Mouse (Mus musculus): Measurements from ENCODE around the gene Ttll6.
"Not testable (repeated sequence)": the region's sequence is repeated elsewhere in the genome, so short reads cannot be mapped to it uniquely, and the experiment has no call there.

The Ttll6 gene

DNA sequence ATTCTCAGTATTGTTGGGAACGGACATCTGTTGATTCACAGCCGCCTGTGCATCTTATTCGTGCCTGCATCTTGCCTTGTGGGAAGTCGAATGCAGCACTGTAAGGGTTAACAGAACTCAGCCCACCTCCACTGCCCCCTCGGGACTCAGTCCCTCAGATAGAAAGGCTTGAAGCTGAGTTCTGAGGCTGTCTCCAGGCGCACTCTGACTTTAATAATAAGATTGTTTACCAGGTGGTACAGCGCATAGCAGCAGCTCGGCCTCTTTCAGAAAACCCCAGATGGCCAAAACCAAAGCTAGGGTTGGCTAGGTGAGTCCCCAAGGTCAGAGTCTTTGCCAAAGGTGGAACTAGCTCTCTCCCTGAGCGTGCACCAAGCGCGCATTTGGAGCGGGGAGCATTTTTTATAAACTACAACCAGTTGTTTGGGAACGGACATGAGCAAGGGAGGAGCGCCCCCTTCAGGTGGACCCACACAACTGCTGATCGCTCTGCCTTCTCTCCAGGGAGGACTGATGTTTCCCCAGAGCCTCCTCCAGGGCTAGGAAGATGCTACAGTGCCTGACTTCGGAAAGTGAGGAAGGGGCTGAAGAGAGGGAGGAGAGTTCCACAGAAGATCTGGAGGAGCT, at the start of gene Ttll6:
Gene Ttll6 (plus strand): TSS at position 548 of the 627 bp plus-strand sequence.
- DNase-seq = peak; percentile 6

DNA sequence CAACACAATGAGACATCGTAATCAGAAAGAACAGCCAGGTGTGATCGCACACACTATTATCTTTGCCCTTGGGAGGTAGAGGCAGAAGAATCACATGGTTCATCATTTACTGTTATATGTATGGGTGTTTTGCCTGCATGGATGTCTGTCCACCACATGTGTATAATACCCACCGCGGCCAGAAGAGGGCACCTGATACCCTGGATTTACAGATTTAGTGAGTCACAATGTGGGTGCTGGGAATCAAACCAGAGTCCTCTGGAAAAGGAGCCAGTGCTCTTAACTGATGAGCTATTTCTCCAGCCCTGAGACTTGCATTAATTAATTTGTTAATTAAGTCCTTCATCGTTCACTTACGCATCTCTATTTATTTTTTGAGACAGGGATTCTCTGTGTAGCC, 45.6 kb upstream of the Ttll6 start:
- DNase-seq = no peak

DNA sequence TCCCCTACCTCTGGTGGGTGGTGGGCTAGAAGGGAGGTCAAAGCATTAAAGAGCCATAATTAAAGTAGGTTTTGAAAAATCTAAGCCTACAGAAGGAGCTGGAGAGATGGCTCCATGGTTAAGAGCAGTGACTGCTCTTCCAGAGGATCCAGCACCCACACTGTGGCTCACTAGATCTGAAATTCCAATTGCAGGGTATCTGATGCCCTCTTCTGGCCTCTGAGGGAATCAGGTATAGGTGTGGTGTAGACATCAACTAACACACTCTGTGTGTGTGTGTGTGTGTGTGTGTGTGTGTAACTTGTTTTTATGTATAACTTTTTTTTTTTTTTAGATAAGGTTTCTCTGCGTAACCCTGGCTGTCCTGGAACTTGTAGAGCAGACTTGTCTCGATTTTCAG, 42.5 kb upstream of the Ttll6 start:
- no peak for DNase-seq

DNA sequence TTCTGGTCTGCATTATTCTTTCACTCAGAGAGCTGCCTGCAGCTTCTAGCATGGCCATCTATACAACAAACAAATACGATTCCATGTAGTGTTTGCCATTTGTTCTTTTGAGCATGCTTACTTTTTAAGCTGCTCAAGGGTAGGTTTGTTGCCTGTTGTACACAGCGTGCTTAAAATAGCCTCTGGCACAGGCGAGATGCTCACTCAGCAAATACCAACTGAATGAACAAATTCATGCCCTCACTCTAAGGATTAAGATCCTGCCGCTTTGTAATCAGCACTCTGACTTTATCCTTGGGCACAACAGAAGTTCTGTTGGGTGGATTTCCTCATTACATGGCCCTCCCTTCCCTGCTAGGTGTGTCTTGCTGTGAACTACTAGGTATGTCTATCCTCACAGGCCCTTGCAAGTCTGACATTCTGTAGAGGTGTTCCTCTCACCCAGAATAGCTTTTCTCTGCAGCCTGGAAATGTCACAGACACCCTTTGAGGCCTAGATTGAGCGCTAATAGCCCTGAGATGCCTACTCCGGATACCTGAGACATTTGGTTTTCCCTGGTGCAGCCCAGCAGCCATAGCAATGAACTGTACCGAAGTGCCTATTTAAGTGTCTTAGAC, 40.8 kb upstream of the Ttll6 start:
- no peak for DNase-seq

DNA sequence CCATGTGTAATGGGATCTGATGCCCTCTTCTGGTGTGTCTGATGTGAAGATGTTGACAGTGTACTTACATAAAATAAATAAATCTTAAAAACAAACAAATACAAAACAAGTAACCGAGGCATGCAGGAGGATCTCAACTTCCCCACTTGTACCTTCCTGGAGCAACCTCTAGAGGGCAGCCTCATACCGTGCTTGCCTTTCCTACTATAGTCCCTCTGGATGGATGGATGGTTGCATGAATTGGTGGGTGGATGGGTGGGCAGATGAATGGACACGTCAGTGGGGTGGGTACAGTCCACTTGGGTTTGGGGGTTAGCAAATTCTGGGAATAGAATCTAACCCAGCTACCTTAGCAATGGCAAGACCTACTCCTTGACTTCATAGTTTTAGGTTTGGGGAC, 40.2 kb upstream of the Ttll6 start:
- DNase-seq = no peak

DNA sequence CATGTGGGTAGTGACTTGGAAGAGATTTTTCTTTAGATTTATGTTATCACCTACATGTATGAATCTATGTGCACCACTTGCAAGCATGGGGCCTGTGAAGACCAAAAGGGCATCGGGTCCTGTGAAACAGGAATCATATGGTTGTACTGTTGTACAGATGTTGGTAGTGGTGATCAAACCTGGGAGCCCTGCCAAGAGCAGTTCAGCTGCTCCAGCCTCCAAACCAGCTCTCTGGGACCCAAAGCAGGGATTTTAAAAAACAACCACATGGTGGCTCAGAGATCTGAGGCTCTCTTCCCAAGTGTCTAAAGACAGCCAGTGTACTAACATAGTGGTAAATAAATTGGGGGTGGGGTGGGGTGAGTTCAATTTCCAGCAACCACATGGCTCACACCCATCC, 25.2 kb upstream of the Ttll6 start:
- no peak for DNase-seq

- DNase-seq = not testable (repeated sequence)
Measured at GRCm38 (mm10) chr11:96110950-96111349, 22.6 kb upstream of the Ttll6 start.

DNA sequence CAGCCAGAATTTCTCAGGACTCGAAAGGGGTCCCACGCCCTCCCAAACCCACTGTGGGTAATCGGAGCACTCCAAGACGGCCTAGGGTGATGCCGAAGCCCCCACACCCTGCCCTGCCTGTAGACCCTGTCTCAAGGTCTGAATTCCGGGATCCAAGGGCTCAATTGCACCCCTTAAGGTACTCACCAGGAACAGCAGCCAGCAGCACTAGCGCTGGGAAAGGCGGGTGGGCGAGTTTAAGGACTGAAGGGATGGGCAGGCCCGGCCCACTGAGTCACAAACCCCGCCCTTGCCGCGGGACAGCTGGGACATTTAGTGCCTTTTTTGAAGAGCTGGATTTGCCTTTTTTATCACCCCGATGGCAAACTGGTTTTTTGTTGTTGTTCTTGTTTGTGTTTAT, 21.8 kb upstream of the Ttll6 start, which contains the start of gene Calcoco2:
Gene Calcoco2 (minus strand): TSS at position 214 of the 400 bp plus-strand sequence.
- no peak for DNase-seq

DNA sequence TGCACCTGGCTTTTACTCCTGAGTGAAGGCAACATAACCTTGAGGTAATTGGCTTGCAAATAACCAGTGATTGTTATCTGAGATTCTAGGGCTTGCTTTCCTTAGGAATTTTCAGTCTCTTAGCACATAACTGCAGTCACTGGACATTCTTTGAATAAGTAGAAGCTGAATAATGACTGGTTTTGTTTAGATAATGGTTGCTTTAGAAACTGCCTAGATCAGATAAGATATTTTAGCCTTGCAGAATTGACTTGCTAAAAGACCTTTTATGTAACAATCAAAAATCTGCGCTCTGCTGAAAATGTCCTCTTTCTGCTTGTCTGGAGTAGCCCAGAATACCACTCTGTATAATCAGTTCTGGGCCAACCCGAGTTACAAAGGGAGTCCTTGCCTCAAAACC, 19.5 kb upstream of the Ttll6 start:
- no peak for DNase-seq

DNA sequence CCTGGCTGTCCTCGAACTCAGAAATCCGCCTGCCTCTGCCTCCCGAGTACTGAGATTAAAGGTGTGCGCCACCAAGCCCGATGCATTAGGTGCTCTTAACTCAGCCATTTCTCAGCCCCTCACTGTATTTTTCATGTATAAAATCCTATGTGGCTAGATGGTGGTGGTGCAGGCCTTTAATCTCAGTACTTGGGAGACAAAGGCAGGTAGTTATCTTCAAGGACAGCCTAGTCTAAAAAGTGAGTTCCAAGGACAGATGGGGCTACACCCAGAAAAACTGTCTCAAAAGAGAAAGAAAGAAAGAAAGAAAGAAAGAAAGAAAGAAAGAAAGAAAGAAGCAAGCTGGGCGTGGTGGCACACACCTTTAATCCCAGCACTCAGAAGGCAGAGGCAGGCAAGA, 18.2 kb upstream of the Ttll6 start:
- DNase-seq = no peak

GRCm38 (mm10) chr11:96116116-96116515, 17.5 kb upstream of the Ttll6 start:
- DNase-seq = no peak

DNA sequence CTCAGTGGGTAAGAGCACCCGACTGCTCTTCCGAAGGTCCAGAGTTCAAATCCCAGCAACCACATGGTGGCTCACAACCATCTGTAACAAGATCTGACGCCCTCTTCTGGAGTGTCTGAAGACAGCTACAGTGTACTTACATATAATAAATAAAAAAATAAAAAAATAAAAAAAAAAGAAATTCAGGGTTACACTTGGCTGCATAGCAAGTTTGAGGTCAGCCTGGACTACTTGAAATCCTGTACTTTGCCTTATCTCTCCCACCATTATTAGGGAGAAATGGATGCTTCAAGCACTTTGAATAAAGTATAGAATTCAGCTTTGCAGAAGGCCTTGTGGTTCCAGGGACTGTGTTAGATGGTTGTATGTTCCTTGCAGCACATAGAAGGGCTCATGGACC, 16.7 kb upstream of the Ttll6 start:
- not testable (repeated sequence) for DNase-seq

DNA sequence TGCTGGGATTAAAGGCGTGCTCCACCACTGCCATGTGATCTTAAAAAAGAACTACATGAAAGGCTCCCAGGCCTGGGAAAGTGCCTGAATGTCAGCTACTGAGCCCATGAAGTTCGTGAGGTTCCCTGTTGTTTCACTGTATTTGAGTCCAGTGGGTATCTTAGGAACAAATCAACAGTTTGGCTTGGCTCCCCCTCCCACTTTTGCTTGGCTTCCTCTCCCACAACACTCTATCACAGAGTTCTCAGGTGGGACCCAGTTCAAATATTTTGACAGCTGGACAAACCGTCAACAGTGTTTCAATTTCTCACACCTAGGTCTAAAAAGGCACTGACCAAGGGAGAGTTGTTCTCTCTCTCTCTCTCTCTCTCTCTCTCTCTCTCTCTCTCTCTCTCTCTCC, 14.2 kb upstream of the Ttll6 start:
- no peak for DNase-seq

DNA sequence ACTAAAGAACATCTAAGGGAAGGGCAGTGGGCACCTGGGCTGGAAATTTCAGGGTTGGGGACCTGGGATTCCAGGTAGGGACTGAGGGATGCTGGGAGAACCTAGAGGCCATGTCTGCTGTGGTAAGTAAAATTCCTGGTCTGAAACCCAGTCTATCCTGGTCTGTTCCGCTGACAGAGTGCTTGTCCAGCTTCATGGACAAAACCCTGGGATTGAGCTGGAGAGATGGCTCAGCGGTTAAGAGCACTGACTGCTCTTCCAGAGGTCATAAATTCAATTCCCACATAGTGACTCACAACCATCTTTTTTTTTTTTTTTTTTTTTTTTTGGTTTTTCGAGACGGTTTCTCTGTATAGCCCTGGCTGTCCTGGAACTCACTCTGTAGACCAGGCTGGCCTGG, 10.8 kb upstream of the Ttll6 start:
- not testable (repeated sequence) for DNase-seq

DNA sequence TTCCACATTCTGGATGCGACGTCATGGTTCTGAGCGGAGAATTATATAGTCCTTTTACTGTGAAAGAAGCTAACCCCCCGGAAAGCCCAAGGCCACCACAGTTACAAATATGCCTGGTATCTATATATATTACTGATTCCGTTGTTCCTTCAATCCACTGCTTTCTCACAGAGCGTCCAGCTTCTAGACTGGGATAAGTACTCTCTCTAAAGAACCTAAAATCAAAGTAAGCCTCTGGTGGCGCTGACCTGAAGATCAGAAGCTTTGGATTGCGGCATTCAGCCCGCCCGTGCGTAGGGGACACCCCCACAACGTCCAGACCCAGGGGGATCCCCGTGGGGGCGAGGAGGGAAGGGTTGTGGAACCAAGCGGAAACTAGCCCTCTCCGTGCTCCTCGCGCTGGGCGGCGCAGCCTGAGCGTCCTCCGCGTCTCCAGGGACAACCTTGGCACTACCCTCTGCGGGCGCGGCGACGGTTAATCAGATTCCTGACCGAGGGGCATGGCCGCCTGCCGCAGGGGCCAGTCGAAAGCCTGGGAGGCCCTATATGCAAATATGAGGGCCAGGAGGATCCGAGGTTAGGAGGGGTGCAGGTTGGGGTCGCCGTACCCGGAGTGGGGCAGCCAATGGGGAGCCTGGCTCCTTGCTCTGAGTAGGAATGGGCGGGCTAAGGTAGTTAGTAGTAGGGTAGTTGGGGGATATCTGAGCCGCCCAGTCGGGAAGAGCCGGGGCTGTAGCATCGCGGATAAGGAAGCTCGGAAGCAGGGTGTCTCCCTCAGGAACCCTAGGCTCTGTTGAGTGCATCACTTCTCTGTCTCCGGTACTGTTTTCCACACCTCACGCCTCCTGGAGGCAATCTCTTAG, 9.3 kb upstream of the Ttll6 start:
- DNase-seq = no peak

- DNase-seq = no peak
Measured at GRCm38 (mm10) chr11:96130606-96131005, 3.0 kb upstream of the Ttll6 start.

DNA sequence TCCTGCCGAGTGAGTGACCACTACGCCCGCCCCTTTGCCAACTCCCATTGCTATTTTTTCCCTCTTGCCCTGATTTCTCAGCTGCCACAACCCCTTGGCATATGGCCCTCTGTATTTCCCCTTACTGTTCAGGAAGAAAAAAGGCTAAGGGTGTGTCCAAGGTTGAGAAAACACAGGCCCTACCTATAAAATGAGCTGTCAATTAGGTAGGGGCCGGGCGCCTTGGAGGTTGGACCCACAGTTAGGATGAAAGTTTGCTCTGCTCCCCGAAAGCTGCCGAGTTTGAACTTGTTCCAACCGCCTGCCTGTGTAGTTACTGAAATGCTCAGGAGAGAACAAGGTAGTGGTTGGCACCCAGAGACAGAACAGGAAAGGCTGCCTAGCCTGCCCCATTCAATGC, 2.3 kb downstream of the Ttll6 start:
- no peak for DNase-seq

GRCm38 (mm10) chr11:96140726-96141175, 7.2 kb downstream of the Ttll6 start:
- DNase-seq = no peak

DNA sequence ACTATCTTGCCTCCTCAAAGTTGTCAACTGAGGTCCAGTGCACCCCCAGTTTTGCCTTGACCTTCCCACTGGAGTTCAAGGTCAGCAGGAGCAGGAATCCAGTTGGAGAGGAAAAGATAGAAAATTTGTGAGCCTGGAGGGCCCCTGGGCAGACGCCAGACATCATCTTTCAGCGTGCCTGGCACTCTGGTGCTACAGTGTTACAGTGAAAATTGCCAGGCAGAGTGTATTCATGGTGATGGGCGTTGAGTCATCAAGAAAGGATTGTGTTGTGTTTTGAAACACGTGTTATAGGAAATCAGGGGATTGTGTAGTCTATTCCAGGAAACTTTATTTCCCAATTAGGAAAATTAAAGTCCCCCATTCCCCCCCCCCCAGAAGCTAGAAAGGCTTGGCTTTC, 10.2 kb downstream of the Ttll6 start:
- DNase-seq = no peak

DNA sequence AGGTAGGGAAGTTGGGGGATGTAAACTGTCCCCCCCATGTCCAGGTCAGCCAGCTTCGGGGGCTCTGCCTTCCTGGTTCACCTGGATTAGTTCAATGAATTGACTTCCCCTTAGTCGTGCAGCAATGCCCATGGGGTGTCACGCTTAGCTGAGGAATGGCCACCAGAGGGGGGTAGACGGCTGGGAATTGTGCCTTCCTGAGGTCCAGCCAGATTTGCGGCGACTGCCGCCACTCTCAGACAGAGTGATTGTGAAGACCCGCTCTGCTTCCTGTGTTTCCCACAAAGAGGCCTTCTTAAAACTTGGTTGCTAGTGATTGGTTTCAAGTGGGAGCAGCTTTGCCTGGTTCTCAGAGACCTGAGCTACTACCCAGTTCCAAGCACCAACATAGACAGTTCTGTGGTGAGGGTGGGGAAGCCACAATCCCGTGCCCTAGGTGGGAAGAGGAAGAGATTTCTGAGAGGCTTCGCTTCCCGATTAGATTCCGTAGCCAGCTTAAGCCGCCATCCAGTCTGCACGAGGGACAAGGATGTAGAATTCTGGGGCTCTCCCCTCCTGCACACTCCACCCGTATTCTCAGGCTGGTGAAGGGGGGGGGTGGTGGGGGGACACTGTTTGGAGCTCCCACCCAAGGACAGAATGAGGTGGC, 12.2 kb downstream of the Ttll6 start:
- peak; percentile 15 for DNase-seq

DNA sequence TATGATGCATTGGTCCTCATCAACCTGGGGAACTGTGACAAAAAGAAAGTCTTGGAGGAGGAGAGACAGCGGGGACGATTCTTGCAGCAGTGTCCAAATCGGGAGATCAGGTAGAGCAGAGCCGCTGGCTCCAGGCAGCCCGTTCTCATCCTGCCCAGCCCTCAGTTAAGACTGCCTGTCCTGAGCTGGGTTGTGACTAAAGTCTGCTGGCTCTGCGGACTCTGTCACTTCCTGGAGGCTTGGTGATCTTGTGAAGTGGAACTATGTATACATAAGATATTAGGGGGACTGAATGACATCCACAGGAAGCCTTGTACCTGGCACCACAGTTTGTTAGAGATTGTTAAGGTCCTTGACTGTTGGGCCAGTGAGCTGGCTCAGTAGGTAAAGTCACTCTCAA, 13.9 kb downstream of the Ttll6 start:
- no peak for DNase-seq

GRCm38 (mm10) chr11:96164769-96165168, 31.2 kb downstream of the Ttll6 start:
- no peak for DNase-seq

- DNase-seq = no peak
Measured at GRCm38 (mm10) chr11:96168125-96168524, 34.5 kb downstream of the Ttll6 start.

Measured in layer of hippocampus, adult 9-11 months (tissue).